Mouse (Mus musculus): ENCODE results near the gene Sfxn5. TPM values are rescaled to one million over a fixed set of nuclear protein-coding genes. Genes with fewer than 3 reads are reported as not detected.

Gene Sfxn5
- total RNA-seq, 2 experiments from 2014 or later = 5.9 to 7.3 TPM

GRCm38 (mm10) chr6:85341814-85342501 lies 8.7 kb upstream of the Sfxn5 start:
- intact Hi-C loops (cut with DNase I) = no loop called here
- H3K27ac ChIP-seq = no peak overlapping the region
- DNase-seq = no peak
- TF ChIP-seq CTCF (IDR thresholded peaks at IDR 0.05) = no peak
- no peak overlapping the region for H3K4me3 ChIP-seq

DNA sequence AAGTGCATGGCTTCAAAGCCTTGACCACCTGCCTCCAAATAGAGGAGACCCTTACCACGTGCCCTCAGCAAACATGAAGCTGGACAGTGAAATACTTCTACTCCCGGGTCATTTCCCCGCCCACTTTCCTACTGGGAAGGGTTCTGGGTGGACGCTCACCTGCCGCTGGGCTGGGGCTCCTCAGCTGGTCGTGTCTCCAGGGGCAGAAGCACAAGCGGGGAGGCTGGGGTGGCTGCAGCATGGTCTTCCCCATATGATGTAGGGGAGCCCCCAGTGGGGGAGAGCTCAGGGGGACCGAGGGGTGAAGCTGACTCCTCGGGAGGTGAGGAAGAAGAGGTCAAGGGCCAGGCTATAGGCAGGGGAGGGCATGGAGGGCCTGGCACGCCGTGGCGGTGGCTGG lies 7.0 kb upstream of the Sfxn5 start:
- no peak for DNase-seq
- no peak overlapping the region for H3K4me3 ChIP-seq
- no peak overlapping the region for H3K27ac ChIP-seq
- TF ChIP-seq CTCF (IDR thresholded peaks at IDR 0.05) = no peak
- intact Hi-C loops (cut with DNase I) = no loop called here

GRCm38 (mm10) chr6:85339273-85339901 lies 6.2 kb upstream of the Sfxn5 start:
- peak; percentile 69 for TF ChIP-seq CTCF (IDR thresholded peaks at IDR 0.05)
- peak; percentile 62 for DNase-seq
- H3K27ac ChIP-seq = no peak overlapping the region
- intact Hi-C loops (cut with DNase I) = no loop called here
- no peak overlapping the region for H3K4me3 ChIP-seq

DNA sequence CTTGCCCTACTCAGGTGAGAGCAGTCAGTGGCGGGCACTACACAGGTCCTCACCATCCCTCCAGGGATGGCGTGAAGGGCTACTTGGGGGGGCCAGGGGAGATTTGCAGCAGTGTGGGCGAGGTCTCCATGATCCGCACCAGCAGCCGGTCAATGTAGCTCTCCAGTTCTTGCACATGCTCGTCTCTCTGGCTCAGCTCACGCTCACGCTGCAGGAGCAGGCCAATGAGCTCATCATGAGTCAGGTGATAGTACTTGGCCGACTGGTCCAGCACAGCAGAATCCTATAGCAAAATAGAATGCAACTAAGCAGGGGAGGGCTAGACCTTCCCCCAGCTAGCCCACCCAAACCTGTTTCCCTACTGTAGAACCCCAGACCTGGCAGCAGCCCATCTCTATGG lies 3.7 kb upstream of the Sfxn5 start:
- Histone ChIP-seq H3K27ac (no peak overlapping the region), H3K4me3 (no peak overlapping the region)
- DNase-seq = no peak
- TF ChIP-seq CTCF (IDR thresholded peaks at IDR 0.05) = no peak
- intact Hi-C loops (cut with DNase I) = no loop called here

GRCm38 (mm10) chr6:85335352-85335751 lies 2.1 kb upstream of the Sfxn5 start:
- H3K4me3 ChIP-seq = no peak overlapping the region
- no peak for TF ChIP-seq CTCF (IDR thresholded peaks at IDR 0.05)
- no peak for DNase-seq
- H3K27ac ChIP-seq = no peak overlapping the region
- intact Hi-C loops (cut with DNase I) = no loop called here

DNA sequence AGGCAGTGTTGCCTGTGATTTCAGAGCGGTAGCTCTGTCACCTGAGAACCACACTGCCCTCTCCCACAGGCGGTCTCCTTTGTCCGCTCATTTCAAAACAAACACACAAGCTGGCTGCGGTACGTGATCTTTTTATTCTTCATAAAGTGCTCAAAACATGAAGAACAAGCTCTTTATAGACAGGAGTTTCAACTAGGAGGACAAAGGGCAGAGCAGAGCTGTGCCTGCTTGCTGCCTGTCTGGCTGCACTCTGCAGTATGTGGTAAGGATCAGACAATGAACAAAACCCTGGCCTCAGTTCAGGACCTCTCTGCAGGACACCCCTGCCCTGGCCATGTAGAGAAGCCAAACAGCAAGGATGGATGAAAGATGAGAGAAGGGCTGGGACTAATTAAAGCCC lies 1.6 kb upstream of the Sfxn5 start:
- no peak for DNase-seq
- H3K27ac ChIP-seq = no peak overlapping the region
- TF ChIP-seq CTCF (IDR thresholded peaks at IDR 0.05) = no peak
- H3K4me3 ChIP-seq = no peak overlapping the region
- intact Hi-C loops (cut with DNase I) = loop anchor here (5.0 kb wide), 1 partner anchor 73 kb away; no protein-coding TSS in a partner anchor

DNA sequence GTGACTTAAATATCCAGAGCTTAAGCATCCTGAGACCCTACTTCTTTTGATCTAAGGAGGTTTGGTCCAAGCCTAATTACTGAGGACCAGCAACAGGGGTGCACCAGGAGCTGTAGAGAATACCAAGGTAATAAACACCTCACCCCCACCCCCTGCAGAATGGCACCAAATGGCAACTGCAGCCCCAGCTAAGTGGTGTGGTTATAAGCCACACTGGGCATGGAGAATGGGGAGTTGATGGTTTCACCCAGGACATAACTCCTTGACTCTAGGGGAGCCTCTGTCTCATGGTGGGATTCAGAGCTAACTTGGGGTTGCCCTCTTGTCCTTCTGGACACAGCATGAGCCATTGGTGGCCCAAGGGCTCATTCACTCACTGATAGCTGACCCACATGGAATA lies 1.0 kb upstream of the Sfxn5 start:
- Histone ChIP-seq H3K4me3 (peak overlapping the region; percentile 83), H3K27ac (peak overlapping the region; percentile 99)
- no peak for TF ChIP-seq CTCF (IDR thresholded peaks at IDR 0.05)
- DNase-seq = no peak
- intact Hi-C loops (cut with DNase I) = loop anchor here (5.0 kb wide), 1 partner anchor 72 kb away; no protein-coding TSS in a partner anchor

- peak; percentile 34 for DNase-seq
- TF ChIP-seq CTCF (IDR thresholded peaks at IDR 0.05) = no peak
- peak overlapping the region; percentile 83 for H3K4me3 ChIP-seq
- H3K27ac ChIP-seq = peak overlapping the region; percentile 99
- intact Hi-C loops (cut with DNase I) = loop anchor here (2.0 to 5.0 kb wide), 2 partner anchors 71 to 117 kb away; partner anchors contain the start of genes Cct7 and Pradc1
Measured at GRCm38 (mm10) chr6:85333732-85334131, 510 bp upstream of the Sfxn5 start.

DNA sequence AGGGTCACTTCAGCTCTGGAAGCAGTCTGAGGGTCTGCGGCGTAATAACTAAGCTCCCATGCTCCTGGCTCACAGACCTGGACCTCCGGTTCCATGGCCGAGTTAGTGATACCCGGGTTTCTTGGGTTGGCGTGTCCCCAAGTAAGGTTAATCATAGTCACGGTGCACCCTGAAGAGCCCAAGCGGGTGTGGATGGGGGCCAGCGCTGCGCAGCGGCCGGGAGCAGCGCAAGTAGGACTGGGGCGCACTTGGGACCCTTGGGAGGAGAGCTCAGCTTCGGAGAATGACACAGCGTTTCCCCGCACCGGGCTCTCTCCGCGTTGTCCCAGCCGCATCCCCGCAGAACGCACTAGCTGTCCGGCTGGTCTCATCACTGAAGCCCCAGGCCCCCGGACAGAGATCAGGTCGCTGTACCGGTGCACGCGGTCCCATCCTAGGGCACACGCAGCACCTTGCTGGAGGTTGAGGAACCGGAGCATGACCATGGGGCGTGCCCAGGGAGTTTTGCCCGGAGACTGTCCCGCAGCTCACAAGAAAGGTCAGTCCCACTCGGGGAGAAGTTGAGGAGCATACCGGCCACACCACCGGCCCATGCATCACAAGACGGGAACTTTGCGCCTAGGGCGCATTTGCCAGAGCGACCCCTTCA lies 747 bp downstream of the Sfxn5 start:
- DNase-seq = peak; percentile 72
- peak overlapping the region; percentile 99 for H3K27ac ChIP-seq
- TF ChIP-seq CTCF (IDR thresholded peaks at IDR 0.05) = no peak
- intact Hi-C loops (cut with DNase I) = loop anchor here (2.0 to 5.0 kb wide), 2 partner anchors 70 to 118 kb away; partner anchors contain the start of genes Cct7 and Pradc1
- H3K4me3 ChIP-seq = peak overlapping the region; percentile 83

- TF ChIP-seq CTCF (IDR thresholded peaks at IDR 0.05) = no peak
- Histone ChIP-seq H3K27ac (peak overlapping the region; percentile 99), H3K4me3 (peak overlapping the region; percentile 83)
- intact Hi-C loops (cut with DNase I) = loop anchor here (2.0 to 5.0 kb wide), 2 partner anchors 69 to 119 kb away; partner anchors contain the start of genes Cct7 and Pradc1
- DNase-seq = no peak
Measured at GRCm38 (mm10) chr6:85331736-85332135, 1.5 kb downstream of the Sfxn5 start.

DNA sequence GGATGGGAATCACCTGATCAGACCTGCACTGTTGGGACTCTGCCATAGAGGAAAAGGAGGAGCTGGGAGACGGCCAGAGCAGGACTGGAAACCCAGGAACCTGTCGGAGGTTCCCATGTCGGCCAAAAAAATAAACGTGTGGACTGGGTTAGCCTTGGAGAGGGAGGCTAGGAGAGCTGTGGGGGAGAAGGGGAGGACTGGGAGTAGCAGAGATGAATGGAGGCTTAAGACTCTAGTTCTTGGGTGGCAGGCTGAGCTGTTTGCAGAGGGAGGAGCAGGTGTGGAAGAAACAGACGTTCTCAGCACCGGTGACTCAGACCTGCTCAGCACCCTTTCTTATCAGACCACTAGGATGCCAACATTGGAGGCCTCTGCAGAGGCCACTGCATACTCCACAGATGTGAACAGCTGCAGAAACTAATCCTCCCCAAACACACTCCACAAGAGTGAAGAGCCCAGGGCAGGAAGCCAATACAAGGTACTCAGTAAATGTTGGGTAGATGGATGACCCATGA lies 1.9 kb downstream of the Sfxn5 start:
- intact Hi-C loops (cut with DNase I) = loop anchor here (5.0 kb wide), 1 partner anchor 69 kb away; no protein-coding TSS in a partner anchor
- Histone ChIP-seq H3K4me3 (peak overlapping the region; percentile 83), H3K27ac (peak overlapping the region; percentile 99; the same call in 1 of the 2 replicates)
- peak; percentile 60 for DNase-seq
- TF ChIP-seq CTCF (IDR thresholded peaks at IDR 0.05) = no peak

DNA sequence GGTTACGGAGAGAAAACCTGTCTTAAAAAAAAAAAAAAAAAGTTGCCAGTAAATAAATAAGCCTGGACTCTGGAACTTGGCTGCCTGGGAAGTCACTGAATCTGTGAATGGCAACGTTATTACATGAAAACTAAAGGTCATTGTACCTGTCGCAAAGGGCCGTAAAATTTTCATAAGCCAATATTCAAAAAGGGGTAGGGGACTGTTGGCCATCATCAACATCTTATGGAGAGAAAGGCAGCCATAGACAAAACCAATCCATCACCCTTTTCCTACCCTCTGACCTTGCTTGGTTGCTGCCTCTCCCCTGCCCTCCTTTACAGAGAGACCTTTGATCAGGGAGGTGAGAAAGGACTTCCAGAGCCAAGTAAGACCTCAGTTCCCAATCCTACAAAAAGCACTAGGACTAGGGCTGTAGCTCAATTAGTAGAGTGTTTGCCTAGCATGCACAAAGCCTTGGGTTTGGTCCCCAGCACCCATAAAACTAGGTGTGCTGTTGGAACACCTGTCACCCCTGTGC lies 3.5 kb downstream of the Sfxn5 start:
- no peak for DNase-seq
- Histone ChIP-seq H3K27ac (no peak overlapping the region), H3K4me3 (no peak overlapping the region)
- no peak for TF ChIP-seq CTCF (IDR thresholded peaks at IDR 0.05)
- intact Hi-C loops (cut with DNase I) = loop anchor here (5.0 kb wide), 1 partner anchor 67 kb away; no protein-coding TSS in a partner anchor

All from gastrocnemius, adult 2 months (tissue).